Mouse (Mus musculus): ENCODE measurements around the gene R3hdml.

- TF ChIP-seq CTCF (IDR thresholded peaks at IDR 0.05 in 2 of 3, conservative IDR thresholded peaks at IDR 0.05 in 1 of 3; ENCODE audit: control insufficient read depth in 1 of 3, insufficient read depth in 1 of 3, low read depth in 2 of 3, low read length in 3 of 3, poor library complexity in 1 of 3, severe bottlenecking in 1 of 3): no peak
- no peak for TF ChIP-seq POLR2A (IDR thresholded peaks at IDR 0.05; ENCODE audit: control insufficient read depth in 1 of 2, insufficient read depth in 1 of 2, low read depth in 1 of 2, low read length in 2 of 2, poor library complexity in 1 of 2)
- TF ChIP-seq GATA1 (IDR thresholded peaks at IDR 0.05; ENCODE audit: low read depth, low read length): no peak
Observed at GRCm38 (mm10) chr2:163493976-163494375, 1.9 kb downstream of the R3hdml start.
